Mouse (Mus musculus) forebrain, embryonic 13.5 days (tissue): Measurements from ENCODE around the gene Alkbh6. TPM values are rescaled to one million over a fixed set of nuclear protein-coding genes. Genes with fewer than 3 reads are reported as not detected.

Experiments
- ATAC-seq: fragments of 200-750 bp; cut with Nextera tagmentation; 2 replicates; pipeline ENCODE4 v1.8.0; 2017
- H3K27ac ChIP-seq: fragments of 300-500 bp; sonication (generic); 2 replicates; pipeline ENCODE4 v1.5.1; 2015; ENCODE audit warnings: inconsistent platforms, mild to moderate bottlenecking, moderate library complexity
- H3K27me3 ChIP-seq: fragments of 300-500 bp; sonication (generic); 2 replicates; pipeline ENCODE4 v1.6.1; 2015; ENCODE audit warnings: mild to moderate bottlenecking, inconsistent platforms
- H3K36me3 ChIP-seq: fragments of 300-500 bp; sonication (generic); 2 replicates; pipeline ENCODE4 v1.6.1; 2015; ENCODE audit warnings: mild to moderate bottlenecking, inconsistent platforms; ENCODE audit not compliant: poor library complexity, severe bottlenecking
- H3K4me1 ChIP-seq: fragments of 300-500 bp; sonication (generic); 2 replicates; pipeline ENCODE4 v1.6.1; 2015; ENCODE audit warnings: inconsistent platforms
- H3K4me2 ChIP-seq: fragments of 300-500 bp; sonication (generic); 2 replicates; pipeline ENCODE4 v1.6.1; 2015; ENCODE audit warnings: inconsistent platforms, mild to moderate bottlenecking, moderate library complexity
- H3K4me3 ChIP-seq: fragments of 300-500 bp; sonication (generic); 2 replicates; pipeline ENCODE4 v1.5.1; 2015; ENCODE audit warnings: mild to moderate bottlenecking, inconsistent platforms
- H3K9ac ChIP-seq: fragments of 300-500 bp; sonication (generic); 2 replicates; pipeline ENCODE4 v1.6.1; 2015; ENCODE audit warnings: mild to moderate bottlenecking, inconsistent platforms
- H3K9me3 ChIP-seq: fragments of 300-500 bp; sonication (generic); replicated peaks from 2 replicates; pipeline ENCODE4 v1.6.1; 2016; ENCODE audit warnings: inconsistent platforms
- WGBS: fragments of 180-500 bp; shearing (Covaris S2); methylation state at CpG from one replicate; pipeline ENCODE4 v1.1.7; 2015; 5-methylcytosine and 5-hydroxymethylcytosine counted together
- polyA plus RNA-seq: library from polyadenylated mRNA; unstranded; fragments of >200 nt; fragmentation: Nextera tagmentation; extraction: Ambion mirVana; gene quantifications from 2 replicates; pipeline ENCODE4 v1.2.1, GENCODE M21; 2015

The Alkbh6 gene
- polyA plus RNA-seq = 101 and 102 TPM in 2 replicates

DNA sequence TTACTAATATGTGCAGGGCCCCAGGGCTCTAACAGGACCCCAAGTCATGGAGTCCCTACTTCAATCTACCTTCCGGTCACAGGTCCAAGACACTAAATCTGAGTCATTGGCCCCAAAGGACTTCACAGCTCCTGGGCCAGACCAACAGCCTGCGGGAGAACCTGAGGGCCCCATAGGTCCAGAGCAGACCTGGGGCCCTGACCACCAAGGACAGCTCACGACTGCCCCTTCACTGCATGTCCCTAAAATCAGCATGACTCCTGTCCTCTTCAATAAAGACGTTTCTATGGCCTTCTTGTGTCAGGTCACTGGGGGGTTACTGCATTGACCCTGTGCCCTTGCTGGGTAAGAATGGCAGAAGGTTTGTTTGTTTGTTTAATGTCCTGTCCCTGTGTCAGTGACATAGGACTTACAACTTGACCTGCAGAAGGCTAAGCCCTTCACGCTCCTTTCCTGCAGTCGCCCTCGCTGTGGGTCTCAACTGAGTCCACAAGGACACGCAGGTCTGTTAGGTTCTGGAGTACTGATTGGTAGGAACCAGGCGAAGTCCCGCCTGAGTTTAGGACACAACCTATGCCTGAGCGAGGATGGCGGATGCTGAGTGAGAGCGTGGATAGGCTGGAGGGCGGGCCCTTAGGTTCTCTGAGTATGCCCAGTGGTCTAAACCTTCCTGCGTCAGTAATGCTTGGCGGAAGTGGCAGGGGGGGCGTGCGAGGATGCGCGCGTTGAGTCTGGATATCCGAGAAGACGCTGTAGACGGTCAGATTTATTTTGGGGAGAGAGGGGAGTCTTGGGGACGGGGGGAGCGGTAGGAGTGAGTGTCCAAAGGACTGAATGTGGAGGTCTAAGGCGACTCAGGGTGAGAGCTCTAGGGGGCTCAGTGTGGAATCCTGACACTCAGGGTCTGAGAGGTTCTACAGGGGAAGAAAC, at the start of gene Alkbh6:
Alkbh6 (plus strand) TSS at position 642 of the 930 bp plus-strand sequence.
- WGBS = 4% methylated on average over 27 of the region's 27 CpGs

DNA sequence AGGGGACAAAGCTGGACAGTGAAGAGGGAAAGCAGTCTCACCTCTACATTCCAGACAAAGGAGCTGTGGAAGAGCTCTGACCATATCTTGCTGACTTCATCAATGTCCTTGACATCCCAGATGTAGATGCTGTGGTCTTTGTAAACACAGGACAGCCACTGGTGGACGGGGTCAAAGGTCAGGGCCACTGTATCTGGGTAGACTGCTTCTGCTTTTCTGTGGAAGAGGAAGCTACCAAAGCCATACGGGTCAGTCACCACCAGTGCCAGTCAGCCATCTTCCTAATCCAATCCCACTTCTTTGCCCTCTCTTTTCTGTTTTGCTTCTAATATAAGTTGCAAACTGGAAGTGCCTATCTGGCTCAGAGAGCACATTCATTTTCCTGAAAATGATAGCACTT, 43.5 kb upstream of the Alkbh6 start:
- 85% methylated on average over 2 of the region's 2 CpGs for WGBS
- Histone ChIP-seq H3K4me1 (no peaks in the 10 kb centered on the region), H3K36me3 (peaks cover 68% of the 10 kb centered on the region), H3K4me2 (no peak overlapping the region), H3K9ac (no peak overlapping the region), H3K4me3 (no peak overlapping the region), H3K9me3 (no peaks in the 10 kb centered on the region), H3K27ac (no peak overlapping the region), H3K27me3 (no peaks in the 10 kb centered on the region)
- no peak for ATAC-seq

More for the DNA sequence above, at the start of gene Alkbh6:
- Histone ChIP-seq H3K4me1 (peaks cover 17% of the 10 kb centered on the region), H3K27ac (peak within 1 kb of the TSS; percentile 49), H3K4me3 (peak within 1 kb of the TSS; percentile 71), H3K9me3 (no peaks in the 10 kb centered on the region), H3K27me3 (no peaks in the 10 kb centered on the region), H3K4me2 (peak within 1 kb of the TSS; percentile 90), H3K36me3 (peaks cover 44% of the 10 kb centered on the region), H3K9ac (peak within 1 kb of the TSS; percentile 83)
- ATAC-seq = peak; percentile 100

DNA sequence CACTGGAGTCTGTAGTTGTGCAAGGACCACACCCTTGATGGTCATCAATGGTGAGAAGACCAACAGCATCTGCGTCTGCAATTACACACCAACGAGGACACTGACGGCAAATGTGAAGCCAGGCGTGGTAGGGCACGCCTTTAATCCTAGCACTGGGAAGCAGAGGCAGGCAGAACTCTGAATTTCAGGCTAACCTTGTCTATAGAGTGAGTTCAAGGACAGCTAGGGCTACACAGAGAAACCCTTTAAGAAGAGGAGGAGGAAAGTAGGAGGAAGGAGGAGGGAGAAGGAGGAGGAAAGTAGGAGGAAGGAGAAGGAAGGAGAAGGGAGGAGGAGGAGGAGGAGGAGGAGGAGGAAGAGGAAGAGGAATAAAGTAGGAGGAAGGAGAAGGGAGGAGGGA, 43.0 kb upstream of the Alkbh6 start:
- Histone ChIP-seq H3K27ac (no peak overlapping the region), H3K36me3 (peaks cover 73% of the 10 kb centered on the region), H3K4me1 (no peaks in the 10 kb centered on the region), H3K4me2 (no peak overlapping the region), H3K9me3 (no peaks in the 10 kb centered on the region), H3K4me3 (no peak overlapping the region), H3K27me3 (no peaks in the 10 kb centered on the region), H3K9ac (no peak overlapping the region)
- no peak for ATAC-seq
- WGBS = 95% methylated on average over 5 of the region's 5 CpGs

DNA sequence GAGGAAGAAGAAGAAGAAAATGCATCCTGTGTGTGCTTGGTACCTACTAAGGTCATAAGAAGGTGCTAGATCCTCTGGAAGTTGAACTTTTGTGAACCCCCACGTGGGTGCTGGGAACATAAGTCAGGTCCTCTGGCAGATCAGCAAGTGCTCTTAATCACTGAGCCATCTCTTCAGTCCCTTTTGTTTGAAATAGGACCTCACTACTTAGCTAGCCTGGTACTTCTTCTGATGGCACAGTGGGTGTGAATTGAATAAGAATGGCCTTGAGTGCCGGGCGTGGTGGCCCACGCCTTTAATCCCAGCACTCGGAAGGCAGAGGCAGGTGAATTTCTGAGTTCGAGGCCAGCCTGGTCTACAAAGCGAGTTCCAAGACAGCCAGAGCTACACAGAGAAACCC, 42.6 kb upstream of the Alkbh6 start:
- Histone ChIP-seq H3K9ac (no peak overlapping the region), H3K9me3 (no peaks in the 10 kb centered on the region), H3K4me2 (no peak overlapping the region), H3K4me1 (no peaks in the 10 kb centered on the region), H3K27me3 (no peaks in the 10 kb centered on the region), H3K4me3 (no peak overlapping the region), H3K27ac (no peak overlapping the region), H3K36me3 (peaks cover 75% of the 10 kb centered on the region)
- no peak for ATAC-seq
- 91% methylated on average over 7 of the region's 7 CpGs for WGBS

DNA sequence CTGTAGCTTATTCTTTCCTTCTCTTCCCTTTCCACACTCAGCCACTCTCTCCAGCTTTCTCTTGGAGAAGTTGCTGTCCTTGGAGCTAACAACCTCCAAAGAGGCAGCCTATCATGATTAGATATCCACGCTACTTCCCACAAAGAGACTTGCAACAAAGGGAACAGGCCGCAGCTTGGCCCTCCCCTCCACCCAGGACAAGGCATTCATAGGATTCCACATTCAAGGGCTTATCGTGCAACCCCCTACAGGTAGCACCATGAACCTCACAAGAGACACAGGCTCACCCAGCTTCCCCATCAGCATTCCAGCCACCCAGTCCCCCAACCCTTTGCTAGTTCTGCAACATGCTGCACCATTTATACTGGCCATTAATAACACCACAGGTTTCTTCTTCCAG, 41.7 kb upstream of the Alkbh6 start:
- Histone ChIP-seq H3K4me2 (no peak overlapping the region), H3K27ac (no peak overlapping the region), H3K27me3 (no peaks in the 10 kb centered on the region), H3K4me3 (no peak overlapping the region), H3K4me1 (no peaks in the 10 kb centered on the region), H3K9me3 (no peaks in the 10 kb centered on the region), H3K9ac (no peak overlapping the region), H3K36me3 (peaks cover 75% of the 10 kb centered on the region)
- ATAC-seq = no peak
- WGBS = 79% methylated on average over 3 of the region's 3 CpGs

DNA sequence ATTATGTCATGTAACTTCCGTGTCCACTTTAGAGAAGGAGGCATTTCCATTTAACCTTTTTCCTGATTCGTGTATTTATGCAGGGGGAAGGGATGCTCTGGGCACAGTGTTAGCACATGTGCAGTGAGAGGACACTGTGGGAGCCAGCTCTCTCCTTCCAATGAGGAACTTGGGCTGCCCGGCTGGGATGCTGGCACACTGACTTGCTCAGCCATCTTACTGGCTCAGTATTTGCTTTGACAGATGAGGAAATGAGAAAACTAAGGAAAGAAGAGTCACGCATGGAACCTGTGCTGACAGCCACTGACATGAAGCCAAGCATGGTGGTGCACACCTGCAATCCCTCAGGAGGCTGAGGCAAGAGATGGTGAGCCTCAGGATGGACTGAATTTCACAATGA, 38.9 kb upstream of the Alkbh6 start:
- H3K36me3 ChIP-seq = peaks cover 64% of the 10 kb centered on the region
- no peaks in the 10 kb centered on the region for H3K9me3 ChIP-seq
- H3K4me3 ChIP-seq = no peak overlapping the region
- no peak for ATAC-seq
- H3K4me2 ChIP-seq = no peak overlapping the region
- H3K4me1 ChIP-seq = no peaks in the 10 kb centered on the region
- no peak overlapping the region for H3K9ac ChIP-seq
- no peaks in the 10 kb centered on the region for H3K27me3 ChIP-seq
- H3K27ac ChIP-seq = no peak overlapping the region
- WGBS = 93% methylated on average over 4 of the region's 4 CpGs

DNA sequence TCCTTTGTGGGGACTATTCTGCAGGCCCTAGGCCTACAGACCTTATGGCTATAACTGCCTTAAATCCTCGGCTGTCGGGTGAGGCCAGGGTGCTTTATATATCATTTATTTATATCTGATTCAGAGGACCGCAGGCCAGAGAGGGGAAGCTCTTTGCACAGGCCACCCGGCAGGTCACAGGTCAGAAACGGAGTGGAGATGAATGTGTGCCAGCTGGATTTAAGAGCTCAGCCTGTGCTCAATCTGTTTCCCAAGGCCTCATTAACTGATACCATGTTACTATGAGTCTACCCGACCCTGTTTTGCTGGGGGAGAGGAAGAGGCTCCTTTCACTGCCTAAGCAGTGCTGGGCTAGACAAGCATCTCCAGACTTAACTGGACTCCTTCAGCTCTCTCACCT, 34.1 kb upstream of the Alkbh6 start:
- Histone ChIP-seq H3K27me3 (no peaks in the 10 kb centered on the region), H3K4me1 (peaks cover 7% of the 10 kb centered on the region), H3K9me3 (no peaks in the 10 kb centered on the region), H3K9ac (peak overlapping the region; percentile 9; the same call in 1 of the 2 replicates), H3K27ac (no peak overlapping the region), H3K36me3 (peaks cover 34% of the 10 kb centered on the region), H3K4me3 (no peak overlapping the region), H3K4me2 (no peak overlapping the region)
- no peak for ATAC-seq
- WGBS = 85% methylated on average over 6 of the region's 6 CpGs

DNA sequence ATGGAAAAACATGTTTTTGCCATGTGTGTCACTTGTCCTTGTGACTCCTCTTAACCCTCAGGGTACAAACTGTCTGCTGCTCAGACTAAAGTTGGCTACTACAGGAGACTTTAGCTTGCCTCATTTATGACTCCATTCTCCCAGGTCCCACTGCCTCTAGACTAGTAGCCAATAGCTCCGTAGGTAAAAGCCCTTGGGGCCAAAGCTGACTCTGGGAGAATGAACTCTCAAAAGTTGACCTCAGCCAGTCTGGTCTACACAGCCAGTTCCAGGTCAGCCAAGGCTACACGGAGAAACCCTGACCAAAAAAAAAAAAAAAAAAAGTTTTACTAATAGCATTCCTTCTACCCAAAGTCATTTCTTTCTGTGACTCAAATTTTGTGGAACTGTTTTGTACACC, 29.6 kb upstream of the Alkbh6 start:
- peak overlapping the region; percentile 84; the same call in 1 of the 2 replicates for H3K4me3 ChIP-seq
- H3K9ac ChIP-seq = peak overlapping the region; percentile 68; the same call in 1 of the 2 replicates
- WGBS = 60% methylated on average over 2 of the region's 2 CpGs
- H3K27me3 ChIP-seq = no peaks in the 10 kb centered on the region
- no peak for ATAC-seq
- H3K27ac ChIP-seq = no peak overlapping the region
- no peaks in the 10 kb centered on the region for H3K9me3 ChIP-seq
- peak overlapping the region; percentile 74 for H3K4me2 ChIP-seq
- H3K4me1 ChIP-seq = peaks cover 15% of the 10 kb centered on the region
- H3K36me3 ChIP-seq = no peaks in the 10 kb centered on the region

DNA sequence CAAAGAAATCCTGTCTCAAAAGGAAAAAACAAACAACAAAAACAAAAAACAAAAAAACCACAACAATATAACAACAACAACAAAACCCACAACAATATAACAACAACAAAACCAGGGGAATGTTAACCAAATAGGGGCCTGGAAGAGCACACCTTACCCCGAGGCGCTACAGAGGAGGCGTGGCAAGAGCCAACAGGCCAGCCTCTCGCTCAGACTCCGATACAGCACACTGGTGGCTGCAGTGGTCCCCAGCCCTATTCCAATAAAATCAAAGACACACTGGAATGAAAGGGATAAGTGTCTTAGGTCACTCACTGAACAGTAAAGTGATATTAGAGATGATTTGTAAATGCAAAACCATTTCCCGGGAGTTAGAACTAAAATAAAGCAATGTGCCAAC, 29.0 kb upstream of the Alkbh6 start:
- Histone ChIP-seq H3K27me3 (no peaks in the 10 kb centered on the region), H3K9ac (peak overlapping the region; percentile 68), H3K27ac (peak overlapping the region; percentile 96), H3K4me2 (peak overlapping the region; percentile 74), H3K36me3 (no peaks in the 10 kb centered on the region), H3K4me3 (peak overlapping the region; percentile 84), H3K4me1 (peaks cover 15% of the 10 kb centered on the region), H3K9me3 (no peaks in the 10 kb centered on the region)
- ATAC-seq = no peak
- WGBS = 0% methylated on average over 6 of the region's 6 CpGs

DNA sequence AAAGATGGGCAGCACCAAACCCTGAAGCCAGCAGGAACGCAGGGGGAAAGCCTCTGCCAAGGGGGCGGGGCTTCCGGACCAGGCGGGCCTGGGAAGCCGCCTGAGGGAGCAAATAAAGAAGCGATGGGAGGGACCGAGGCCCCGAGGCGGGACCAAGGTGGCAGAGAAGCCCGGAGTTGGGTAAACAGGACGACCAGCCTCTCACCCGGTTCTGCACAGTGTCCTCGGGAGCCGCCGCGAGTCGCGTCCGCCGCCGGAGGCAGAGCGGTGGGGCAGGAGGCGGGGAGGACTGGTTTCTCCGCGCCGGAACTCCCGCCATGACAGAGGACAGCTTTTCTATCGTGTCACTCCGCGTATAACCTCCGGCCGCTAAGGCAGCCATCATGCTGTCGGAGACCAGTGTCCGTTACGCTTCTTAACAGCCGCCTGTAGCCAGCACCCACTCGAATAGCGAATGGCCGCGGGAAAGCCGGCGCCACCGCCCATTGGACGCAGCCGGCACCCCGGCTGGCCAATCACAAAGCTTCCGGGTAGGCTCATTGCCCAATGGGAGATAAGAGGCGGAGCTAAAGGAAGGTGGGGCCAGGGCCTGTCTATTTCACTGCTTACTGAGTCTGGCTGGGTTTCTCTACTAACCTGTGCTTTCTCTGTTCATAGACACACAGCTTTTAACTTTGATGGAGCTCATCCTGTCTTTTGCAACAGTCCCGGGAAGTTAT, 28.4 kb upstream of the Alkbh6 start, which contains the start of the genes Thap8 and Wdr62:
Thap8 (plus strand) TSS at position 144 of the 719 bp plus-strand sequence.
Wdr62 (minus strand) TSS at position 469 of the 719 bp plus-strand sequence.
- ATAC-seq = peak; percentile 97
- H3K27ac ChIP-seq = peak within 1 kb of the TSS; percentile 96
- no peaks in the 10 kb centered on the region for H3K36me3 ChIP-seq
- peak within 1 kb of the TSS; percentile 68 for H3K9ac ChIP-seq
- H3K9me3 ChIP-seq = no peaks in the 10 kb centered on the region
- H3K27me3 ChIP-seq = no peaks in the 10 kb centered on the region
- peaks cover 15% of the 10 kb centered on the region for H3K4me1 ChIP-seq
- WGBS = under 1% methylated on average over 49 of the region's 49 CpGs
- H3K4me3 ChIP-seq = peak within 1 kb of the TSS; percentile 84
- peak within 1 kb of the TSS; percentile 74 for H3K4me2 ChIP-seq

DNA sequence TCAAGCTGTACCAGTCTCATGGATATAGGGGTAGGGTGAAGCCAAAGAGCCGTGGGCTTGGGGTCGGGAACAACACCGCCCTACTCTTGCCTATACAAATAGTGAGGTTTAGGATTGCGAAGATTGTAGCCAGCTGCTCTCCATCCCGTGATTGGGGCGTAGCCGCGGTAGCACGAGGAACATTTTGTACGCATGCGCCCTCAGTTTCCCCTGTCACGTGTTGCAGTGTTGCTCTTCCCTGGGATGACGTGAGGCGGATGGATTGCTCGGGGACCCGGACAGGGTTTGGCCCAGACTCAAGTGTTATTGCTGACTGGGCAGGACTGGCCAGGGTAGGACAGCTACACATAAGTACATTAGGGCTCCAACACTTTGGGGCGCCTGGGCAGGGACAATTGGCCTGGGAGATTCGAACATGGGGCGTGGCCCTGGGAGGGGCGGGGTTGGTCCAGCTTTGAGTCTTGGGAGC, 27.8 kb upstream of the Alkbh6 start:
- H3K9me3 ChIP-seq = no peaks in the 10 kb centered on the region
- 0 out of 2 replicates have a peak, but pooled peaks cover 2% of the 10 kb centered on the region for H3K27me3 ChIP-seq
- peak; percentile 86 for ATAC-seq
- H3K4me1 ChIP-seq = peaks cover 15% of the 10 kb centered on the region
- peak overlapping the region; percentile 64 for H3K9ac ChIP-seq
- peak overlapping the region; percentile 96 for H3K27ac ChIP-seq
- no peaks in the 10 kb centered on the region for H3K36me3 ChIP-seq
- H3K4me3 ChIP-seq = peak overlapping the region; percentile 84
- WGBS = under 1% methylated on average over 20 of the region's 20 CpGs
- peak overlapping the region; percentile 74 for H3K4me2 ChIP-seq

DNA sequence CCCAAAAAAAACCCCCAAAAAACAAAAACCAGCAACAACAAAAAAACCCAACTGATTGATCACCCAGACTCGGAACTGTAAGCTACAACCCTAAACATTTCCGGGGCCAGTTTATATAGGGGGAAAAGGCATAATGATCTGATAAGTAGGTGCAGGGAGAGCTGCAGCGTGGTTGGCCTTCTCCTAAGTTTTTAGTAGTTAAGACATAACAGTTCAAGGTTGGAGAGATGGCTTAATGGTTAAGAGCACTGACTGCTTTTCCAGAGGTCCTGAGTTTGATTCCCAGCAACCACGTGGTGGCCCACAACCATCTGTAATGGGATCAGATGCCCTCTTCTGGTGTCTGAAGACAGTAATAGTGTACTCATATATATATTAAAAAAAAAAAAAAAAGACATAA, 27.0 kb upstream of the Alkbh6 start:
- WGBS = 81% methylated on average over 4 of the region's 4 CpGs
- Histone ChIP-seq H3K4me1 (peaks cover 15% of the 10 kb centered on the region), H3K9me3 (no peaks in the 10 kb centered on the region), H3K4me3 (no peak overlapping the region), H3K4me2 (peak overlapping the region; percentile 74; the same call in 1 of the 2 replicates), H3K27me3 (0 out of 2 replicates have a peak, but pooled peaks cover 2% of the 10 kb centered on the region), H3K9ac (no peak overlapping the region), H3K36me3 (no peaks in the 10 kb centered on the region), H3K27ac (peak overlapping the region; percentile 96; the same call in 1 of the 2 replicates)
- no peak for ATAC-seq
